Mouse (Mus musculus) hindbrain, embryonic 13.5 days (tissue): Measurements from ENCODE around the gene Kansl2. TPM values are rescaled to one million over a fixed set of nuclear protein-coding genes. Genes with fewer than 3 reads are reported as not detected.

ENCODE experiments used
- ATAC-seq: fragments of 200-750 bp; cut with Nextera tagmentation; 2 replicates; pipeline ENCODE4 v1.8.0; 2017; ENCODE audit warnings: moderate TSS enrichment; ENCODE audit not compliant: low FRiP score
- H3K27ac ChIP-seq: fragments of 300-500 bp; sonication (generic); 2 replicates; pipeline ENCODE4 v1.5.1; 2015; ENCODE audit warnings: inconsistent platforms, mild to moderate bottlenecking, moderate library complexity
- H3K27me3 ChIP-seq: fragments of 300-500 bp; sonication (generic); 2 replicates; pipeline ENCODE4 v1.6.1; 2015; ENCODE audit warnings: mild to moderate bottlenecking, inconsistent platforms
- H3K36me3 ChIP-seq: fragments of 300-500 bp; sonication (generic); 2 replicates; pipeline ENCODE4 v1.6.1; 2015; ENCODE audit warnings: mild to moderate bottlenecking, inconsistent platforms
- H3K4me1 ChIP-seq: fragments of 300-500 bp; sonication (generic); replicated peaks from 2 replicates; pipeline ENCODE4 v1.6.1; 2015; ENCODE audit warnings: inconsistent platforms
- H3K4me2 ChIP-seq: fragments of 300-500 bp; sonication (generic); 2 replicates; pipeline ENCODE4 v1.6.1; 2015; ENCODE audit warnings: inconsistent platforms, mild to moderate bottlenecking, moderate library complexity
- H3K4me3 ChIP-seq: fragments of 300-500 bp; sonication (generic); 2 replicates; pipeline ENCODE4 v1.5.1; 2015; ENCODE audit warnings: mild to moderate bottlenecking, inconsistent platforms
- H3K9ac ChIP-seq: fragments of 300-500 bp; sonication (generic); 2 replicates; pipeline ENCODE4 v1.6.1; 2015; ENCODE audit warnings: mild to moderate bottlenecking, inconsistent platforms
- H3K9me3 ChIP-seq: fragments of 300-500 bp; sonication (generic); 2 replicates; pipeline ENCODE4 v1.6.1; 2016; ENCODE audit warnings: inconsistent platforms
- WGBS: fragments of 180-500 bp; shearing (Covaris S2); methylation state at CpG from one replicate; pipeline ENCODE4 v1.1.7; 2015; 5-methylcytosine and 5-hydroxymethylcytosine counted together
- polyA plus RNA-seq: library from polyadenylated mRNA; unstranded; fragments of >200 nt; fragmentation: Nextera tagmentation; extraction: Ambion mirVana; gene quantifications from 2 replicates; pipeline ENCODE4 v1.2.1, GENCODE M21; 2015

Kansl2 gene
- polyA plus RNA-seq, 1 experiment from 2014 or later: 131 TPM

DNA sequence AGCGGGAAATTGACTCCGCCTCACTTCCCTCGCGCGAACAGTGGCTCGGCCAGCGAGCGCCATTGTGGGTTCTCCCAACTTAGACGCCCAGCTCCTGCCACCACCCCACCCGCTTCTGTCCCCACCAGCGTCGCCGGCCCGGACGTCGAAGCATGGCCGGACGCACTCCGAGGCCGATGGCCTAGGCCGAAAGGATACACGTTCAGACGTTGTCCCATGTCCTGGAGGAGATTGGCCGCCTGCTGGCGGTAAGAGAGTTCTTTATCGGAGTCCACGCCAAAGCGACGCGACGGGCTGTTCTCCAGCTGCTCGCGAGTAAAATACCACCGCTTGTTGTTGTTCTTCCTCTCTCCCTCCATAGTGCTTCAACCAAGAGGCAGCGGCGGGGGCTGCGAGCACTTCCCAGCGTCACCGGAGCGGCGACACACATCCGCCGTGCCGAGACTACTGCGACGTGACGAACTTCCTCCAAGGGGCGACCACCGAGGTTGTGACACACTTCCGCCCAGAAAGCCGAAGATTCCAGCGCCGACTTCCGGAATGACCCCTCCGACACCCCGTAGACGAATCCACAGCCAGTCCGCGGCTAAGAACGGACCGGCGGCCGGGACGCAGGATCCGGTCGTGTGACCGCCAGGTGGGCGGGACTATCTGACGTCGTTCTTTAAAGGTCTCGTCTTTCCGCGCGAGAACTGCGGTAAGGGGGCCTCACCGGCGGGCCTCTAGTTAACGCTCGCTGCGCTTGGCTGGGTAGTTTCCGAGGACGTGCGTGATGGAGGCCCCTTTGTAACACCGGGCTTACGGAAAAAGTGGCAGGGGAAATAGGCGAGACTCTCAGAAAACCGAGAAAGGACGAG lies 33.4 kb upstream of the Kansl2 start:
- Histone ChIP-seq H3K36me3 (peaks cover 12% of the 10 kb centered on the region), H3K4me1 (peaks cover 35% of the 10 kb centered on the region), H3K4me2 (peak overlapping the region; percentile 95), H3K27me3 (no peaks in the 10 kb centered on the region), H3K9me3 (no peaks in the 10 kb centered on the region), H3K9ac (peak overlapping the region; percentile 92), H3K27ac (peak overlapping the region; percentile 94), H3K4me3 (peak overlapping the region; percentile 92)
- WGBS: under 1% methylated on average over 88 of the region's 88 CpGs
- peak; percentile 98 for ATAC-seq

GRCm38 (mm10) chr15:98566973-98567277 lies 32.9 kb upstream of the Kansl2 start:
- no peaks in the 10 kb centered on the region for H3K9me3 ChIP-seq
- 1% methylated on average over 15 of the region's 15 CpGs for WGBS
- peak overlapping the region; percentile 94 for H3K27ac ChIP-seq
- peak overlapping the region; percentile 92 for H3K4me3 ChIP-seq
- peaks cover 35% of the 10 kb centered on the region for H3K4me1 ChIP-seq
- peak overlapping the region; percentile 95 for H3K4me2 ChIP-seq
- no peak for ATAC-seq
- peaks cover 12% of the 10 kb centered on the region for H3K36me3 ChIP-seq
- H3K9ac ChIP-seq: peak overlapping the region; percentile 92
- no peaks in the 10 kb centered on the region for H3K27me3 ChIP-seq

- Histone ChIP-seq H3K9me3 (no peaks in the 10 kb centered on the region), H3K27me3 (no peaks in the 10 kb centered on the region), H3K36me3 (peaks cover 57% of the 10 kb centered on the region), H3K4me2 (no peak overlapping the region), H3K9ac (no peak overlapping the region), H3K27ac (no peak overlapping the region), H3K4me1 (no peaks in the 10 kb centered on the region; the same call in 1 of the 2 replicates), H3K4me3 (no peak overlapping the region)
- no peak for ATAC-seq
- WGBS: 92% methylated on average over 5 of the region's 5 CpGs
Observed at GRCm38 (mm10) chr15:98557186-98557585, 23.1 kb upstream of the Kansl2 start.

- peaks cover 66% of the 10 kb centered on the region for H3K36me3 ChIP-seq
- no peak overlapping the region for H3K27ac ChIP-seq
- H3K4me3 ChIP-seq: no peak overlapping the region
- no peaks in the 10 kb centered on the region for H3K9me3 ChIP-seq
- H3K27me3 ChIP-seq: no peaks in the 10 kb centered on the region
- no peaks in the 10 kb centered on the region for H3K4me1 ChIP-seq
- ATAC-seq: no peak
- H3K4me2 ChIP-seq: no peak overlapping the region
- WGBS: 92% methylated on average over 4 of the region's 4 CpGs
- H3K9ac ChIP-seq: no peak overlapping the region
Observed at GRCm38 (mm10) chr15:98555881-98556280, 21.8 kb upstream of the Kansl2 start.

DNA sequence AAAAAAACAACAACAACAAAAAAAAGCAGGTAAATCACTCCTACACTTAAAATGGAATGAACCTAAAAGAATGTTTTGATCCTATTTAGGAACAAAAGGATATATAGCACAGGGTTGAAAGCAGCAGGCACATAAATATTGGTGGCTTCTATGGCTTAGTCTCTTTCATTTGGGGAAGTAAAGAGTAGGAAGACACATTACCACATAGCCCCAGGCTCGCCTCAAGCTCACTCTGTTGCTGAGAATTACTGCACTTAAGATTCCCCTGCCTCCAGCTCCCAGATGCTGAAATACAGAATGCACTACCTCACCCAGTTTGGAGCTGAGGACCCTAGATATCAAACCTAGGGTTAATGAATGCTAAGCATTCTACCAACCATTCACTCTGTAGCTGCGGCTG lies 18.7 kb upstream of the Kansl2 start:
- no peak for ATAC-seq
- Histone ChIP-seq H3K4me1 (no peaks in the 10 kb centered on the region), H3K27me3 (no peaks in the 10 kb centered on the region), H3K4me3 (no peak overlapping the region), H3K4me2 (no peak overlapping the region), H3K9me3 (no peaks in the 10 kb centered on the region), H3K9ac (no peak overlapping the region), H3K27ac (no peak overlapping the region), H3K36me3 (peaks cover 63% of the 10 kb centered on the region)
- WGBS: 95% methylated on average over 2 of the region's 2 CpGs

DNA sequence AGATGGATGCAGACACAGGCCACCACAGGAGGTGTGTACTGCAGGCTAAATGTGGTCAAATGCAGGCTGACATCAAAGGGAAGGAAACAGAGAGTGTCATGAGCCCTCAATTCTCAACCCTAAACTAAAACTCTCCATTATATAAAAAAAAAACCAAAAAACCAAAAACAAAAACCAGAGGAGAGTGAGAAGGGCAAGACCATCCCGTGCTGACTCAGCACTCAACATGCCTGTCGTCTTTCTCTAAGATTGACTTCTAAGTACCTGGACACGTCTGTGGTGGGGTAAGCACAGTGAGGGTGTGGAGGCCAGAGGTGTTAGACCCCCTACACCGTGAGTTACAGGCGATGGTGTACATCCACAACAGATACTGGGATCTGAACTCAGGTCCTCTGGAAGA lies 12.8 kb upstream of the Kansl2 start:
- H3K4me2 ChIP-seq: no peak overlapping the region
- no peak for ATAC-seq
- WGBS: 99% methylated on average over 5 of the region's 5 CpGs
- H3K4me3 ChIP-seq: no peak overlapping the region
- H3K9ac ChIP-seq: no peak overlapping the region
- no peaks in the 10 kb centered on the region for H3K27me3 ChIP-seq
- H3K36me3 ChIP-seq: peaks cover 82% of the 10 kb centered on the region
- H3K4me1 ChIP-seq: no peaks in the 10 kb centered on the region
- H3K27ac ChIP-seq: no peak overlapping the region
- H3K9me3 ChIP-seq: no peaks in the 10 kb centered on the region

DNA sequence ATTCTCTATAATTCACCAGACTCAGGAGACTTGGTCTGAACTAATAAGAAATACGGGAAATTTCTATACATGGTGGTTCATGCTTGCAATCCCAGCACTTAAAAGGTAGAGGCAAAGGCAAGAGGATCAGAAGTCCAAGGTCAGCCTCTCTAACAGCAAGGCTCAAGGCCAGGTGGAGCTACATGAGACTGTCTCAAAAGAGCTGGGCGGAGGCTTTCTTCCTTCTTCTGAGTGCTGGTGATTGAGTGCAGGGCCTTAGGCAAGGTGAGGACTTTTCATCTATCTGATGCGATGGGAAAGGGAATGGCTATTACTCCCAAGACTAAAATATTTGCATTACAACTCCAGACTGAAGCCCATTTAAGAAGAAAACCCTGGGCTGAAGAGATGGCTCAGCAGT lies 11.1 kb upstream of the Kansl2 start:
- Histone ChIP-seq H3K4me3 (no peak overlapping the region), H3K4me2 (no peak overlapping the region), H3K27ac (no peak overlapping the region), H3K9ac (no peak overlapping the region), H3K36me3 (peaks cover 82% of the 10 kb centered on the region), H3K27me3 (no peaks in the 10 kb centered on the region), H3K4me1 (no peaks in the 10 kb centered on the region), H3K9me3 (no peaks in the 10 kb centered on the region)
- ATAC-seq: no peak
- over 99% methylated on average over 3 of the region's 3 CpGs for WGBS

- ATAC-seq: no peak
- no peaks in the 10 kb centered on the region for H3K27me3 ChIP-seq
- H3K9ac ChIP-seq: no peak overlapping the region
- no peak overlapping the region for H3K4me3 ChIP-seq
- 88% methylated on average over 4 of the region's 4 CpGs for WGBS
- H3K4me2 ChIP-seq: no peak overlapping the region
- H3K27ac ChIP-seq: no peak overlapping the region
- H3K9me3 ChIP-seq: no peaks in the 10 kb centered on the region
- peaks cover 80% of the 10 kb centered on the region for H3K36me3 ChIP-seq
- no peaks in the 10 kb centered on the region for H3K4me1 ChIP-seq
Observed at GRCm38 (mm10) chr15:98543341-98543740, 9.3 kb upstream of the Kansl2 start.

DNA sequence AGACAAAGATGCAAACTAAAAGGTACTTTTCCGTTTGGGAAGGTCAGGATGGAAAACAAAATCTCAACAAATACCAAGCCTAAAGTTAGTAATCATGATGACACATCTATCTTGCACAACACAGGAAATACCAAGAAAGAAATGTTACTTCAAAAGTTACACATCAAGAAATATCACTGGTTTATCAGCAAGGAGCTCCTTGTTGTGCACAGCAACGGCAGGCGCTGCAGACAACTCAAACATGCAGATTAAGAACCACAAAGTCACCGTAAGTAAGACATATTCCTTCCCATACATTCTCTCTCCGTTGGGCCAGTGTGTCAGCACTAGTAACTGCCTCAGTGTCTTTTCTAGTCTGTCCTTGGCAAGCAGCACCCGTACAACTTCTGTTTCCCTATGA lies 7.0 kb upstream of the Kansl2 start:
- Histone ChIP-seq H3K4me2 (no peak overlapping the region), H3K27me3 (no peaks in the 10 kb centered on the region), H3K36me3 (peaks cover 64% of the 10 kb centered on the region), H3K27ac (no peak overlapping the region), H3K4me3 (no peak overlapping the region), H3K9ac (no peak overlapping the region), H3K4me1 (no peaks in the 10 kb centered on the region), H3K9me3 (no peaks in the 10 kb centered on the region)
- ATAC-seq: no peak
- WGBS: 90% methylated on average over 6 of the region's 6 CpGs

DNA sequence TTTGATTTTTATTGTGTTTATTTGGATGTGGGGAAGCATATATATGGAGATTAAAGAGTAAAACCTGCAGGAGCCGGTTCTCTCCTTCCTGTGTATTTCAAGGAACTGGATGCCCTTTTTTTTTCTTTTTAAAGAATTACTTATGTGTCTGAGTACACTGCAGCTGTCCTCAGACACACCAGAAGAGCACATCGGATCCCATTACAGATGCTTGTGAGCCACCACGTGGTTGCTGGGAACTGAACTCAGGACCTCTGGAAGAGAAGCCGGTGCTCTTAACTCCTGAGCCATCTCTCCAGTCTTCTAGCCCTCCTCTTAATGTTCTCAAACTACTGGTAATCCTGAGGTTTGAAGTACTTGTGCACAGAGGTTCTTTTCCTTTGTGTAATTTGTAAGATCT lies 3.9 kb upstream of the Kansl2 start:
- no peaks in the 10 kb centered on the region for H3K27me3 ChIP-seq
- peaks cover 5% of the 10 kb centered on the region for H3K4me1 ChIP-seq
- H3K4me2 ChIP-seq: no peak overlapping the region
- ATAC-seq: no peak
- WGBS: 80% methylated on average over 4 of the region's 4 CpGs
- H3K27ac ChIP-seq: no peak overlapping the region
- no peak overlapping the region for H3K9ac ChIP-seq
- H3K36me3 ChIP-seq: peaks cover 33% of the 10 kb centered on the region
- H3K4me3 ChIP-seq: no peak overlapping the region
- H3K9me3 ChIP-seq: no peaks in the 10 kb centered on the region

GRCm38 (mm10) chr15:98536828-98537510 lies 2.9 kb upstream of the Kansl2 start:
- no peaks in the 10 kb centered on the region for H3K9me3 ChIP-seq
- H3K4me2 ChIP-seq: no peak overlapping the region
- 89% methylated on average over 8 of the region's 8 CpGs for WGBS
- no peaks in the 10 kb centered on the region for H3K27me3 ChIP-seq
- H3K36me3 ChIP-seq: peaks cover 25% of the 10 kb centered on the region
- H3K9ac ChIP-seq: no peak overlapping the region
- no peak overlapping the region for H3K27ac ChIP-seq
- H3K4me1 ChIP-seq: peaks cover 15% of the 10 kb centered on the region
- H3K4me3 ChIP-seq: no peak overlapping the region
- ATAC-seq: no peak

- WGBS: 88% methylated on average over 4 of the region's 4 CpGs
- ATAC-seq: no peak
- no peak overlapping the region for H3K4me3 ChIP-seq
- no peak overlapping the region for H3K4me2 ChIP-seq
- H3K27ac ChIP-seq: no peak overlapping the region
- H3K9ac ChIP-seq: no peak overlapping the region
- H3K27me3 ChIP-seq: no peaks in the 10 kb centered on the region
- H3K36me3 ChIP-seq: peaks cover 25% of the 10 kb centered on the region
- H3K9me3 ChIP-seq: no peaks in the 10 kb centered on the region
- H3K4me1 ChIP-seq: peaks cover 25% of the 10 kb centered on the region
Observed at GRCm38 (mm10) chr15:98535921-98536320, 1.9 kb upstream of the Kansl2 start.
